Mouse (Mus musculus): ENCODE results near the gene Ywhab.

Gene Ywhab

DNA sequence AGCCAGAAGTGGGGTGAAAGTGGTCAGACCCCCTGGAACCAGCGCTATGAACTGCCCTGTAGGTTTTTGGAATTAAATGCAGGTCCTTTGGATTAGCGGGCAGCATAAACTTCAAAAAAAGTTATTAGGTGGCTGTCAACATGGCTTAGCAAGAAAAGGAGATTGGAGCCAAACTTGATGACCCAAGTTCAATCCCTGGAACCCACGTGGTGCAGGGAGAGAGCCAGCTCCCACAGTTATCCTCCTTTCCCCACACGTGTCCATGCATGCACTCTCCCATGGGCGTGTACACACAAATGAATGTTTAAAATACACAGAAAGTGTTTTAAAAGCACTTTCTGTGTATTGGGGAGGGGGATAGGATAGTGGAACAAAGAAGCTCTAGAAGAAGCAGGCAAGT, 15.7 kb downstream of the Ywhab start:
- peak; percentile 92 for DNase-seq

DNA sequence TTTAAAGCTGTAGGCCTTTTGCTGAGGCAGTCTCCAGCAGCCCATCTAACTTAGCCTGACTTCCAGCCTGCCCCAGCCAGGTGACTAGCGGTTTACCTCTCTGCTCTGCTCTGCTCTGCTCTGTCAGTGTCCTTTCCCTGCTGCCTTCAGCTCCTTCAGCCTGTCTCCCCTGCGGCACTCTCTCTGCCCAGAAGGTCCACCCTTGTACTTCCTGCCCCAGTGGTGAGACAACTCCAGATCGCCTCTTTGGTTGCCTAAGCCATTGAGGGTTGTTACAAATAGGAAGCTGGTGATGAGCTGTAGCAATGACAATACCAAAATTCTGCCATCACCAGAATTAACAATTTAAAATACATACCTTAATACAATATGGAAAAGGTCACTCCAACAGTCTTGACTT, 16.2 kb downstream of the Ywhab start:
- DNase-seq = peak; percentile 84

DNA sequence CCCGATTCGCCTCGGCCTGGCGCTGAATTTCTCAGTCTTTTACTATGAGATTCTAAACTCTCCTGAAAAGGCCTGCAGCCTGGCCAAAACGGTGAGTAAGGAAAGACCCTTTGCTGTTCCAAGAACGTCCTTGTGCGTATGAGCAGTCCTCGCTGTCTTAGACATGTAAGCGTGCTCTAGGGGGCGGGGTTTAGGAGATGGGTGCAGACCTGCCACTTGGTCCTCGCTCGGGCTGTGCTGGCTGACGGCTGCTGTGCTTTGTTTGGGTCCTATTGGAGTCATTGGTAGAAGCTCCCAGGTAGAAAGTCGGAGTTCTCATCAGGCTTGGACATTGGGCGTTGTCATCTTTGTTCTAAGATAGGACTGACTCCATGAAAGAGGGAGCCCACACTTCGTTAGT, 20.5 kb downstream of the Ywhab start:
- DNase-seq = peak; percentile 80

DNA sequence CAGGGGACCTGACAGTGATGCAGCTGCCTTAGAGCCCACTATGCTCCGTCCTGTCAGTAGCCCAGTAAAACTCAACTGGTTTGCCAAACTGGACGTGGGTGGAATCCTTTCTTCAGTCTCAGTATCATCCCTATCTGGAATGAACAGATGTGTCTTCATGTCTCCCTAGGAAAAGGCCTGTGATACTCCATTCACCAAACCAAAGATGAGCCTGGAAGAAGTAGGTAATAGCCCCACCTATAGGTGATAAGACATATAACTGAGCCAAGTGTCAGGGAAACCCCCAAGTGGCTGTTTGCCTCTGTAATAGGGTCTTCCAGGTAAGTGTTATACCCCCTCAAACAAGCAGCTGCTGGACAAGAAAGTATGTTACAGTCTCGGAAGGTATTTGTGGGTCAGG, 24.1 kb downstream of the Ywhab start:
- DNase-seq = no peak

DNA sequence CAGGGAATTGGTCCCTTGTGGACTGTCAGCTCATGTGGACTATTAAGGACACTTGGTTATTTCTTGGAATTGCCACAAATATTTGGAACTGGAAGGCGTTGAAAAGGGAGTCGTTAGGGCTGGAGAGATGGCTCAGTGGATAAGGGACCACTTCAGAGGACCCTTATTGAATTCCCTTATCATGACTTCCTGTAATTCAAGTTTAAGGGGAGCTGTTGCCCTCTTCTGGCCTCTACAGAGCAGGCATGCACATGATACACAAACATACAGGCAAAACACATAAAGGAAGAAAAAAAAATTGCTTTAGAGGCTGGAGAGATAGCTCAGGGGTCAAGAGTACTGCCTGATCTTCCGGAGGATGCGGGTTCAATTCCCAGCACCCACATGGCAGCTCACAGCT, 25.2 kb downstream of the Ywhab start:
- no peak for DNase-seq

DNA sequence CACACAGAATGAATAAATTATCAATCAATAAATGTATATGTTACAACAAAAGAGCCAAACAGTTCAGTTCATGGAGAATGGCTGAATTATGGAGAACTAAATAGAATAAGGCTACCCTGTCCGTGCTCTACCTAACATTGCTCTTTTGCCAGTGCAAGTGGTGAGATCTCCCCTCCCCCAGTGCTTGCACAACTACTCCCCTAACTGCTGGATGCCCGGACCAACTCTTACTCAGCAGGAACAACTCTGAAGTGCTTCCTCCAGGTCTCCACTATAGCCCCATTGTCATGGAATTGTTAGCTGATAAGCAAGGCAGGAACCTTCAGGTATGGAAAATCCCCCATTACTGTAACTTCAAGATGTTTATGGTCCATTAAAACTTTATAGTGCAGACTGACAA, 27.3 kb downstream of the Ywhab start:
- no peak for DNase-seq

DNA sequence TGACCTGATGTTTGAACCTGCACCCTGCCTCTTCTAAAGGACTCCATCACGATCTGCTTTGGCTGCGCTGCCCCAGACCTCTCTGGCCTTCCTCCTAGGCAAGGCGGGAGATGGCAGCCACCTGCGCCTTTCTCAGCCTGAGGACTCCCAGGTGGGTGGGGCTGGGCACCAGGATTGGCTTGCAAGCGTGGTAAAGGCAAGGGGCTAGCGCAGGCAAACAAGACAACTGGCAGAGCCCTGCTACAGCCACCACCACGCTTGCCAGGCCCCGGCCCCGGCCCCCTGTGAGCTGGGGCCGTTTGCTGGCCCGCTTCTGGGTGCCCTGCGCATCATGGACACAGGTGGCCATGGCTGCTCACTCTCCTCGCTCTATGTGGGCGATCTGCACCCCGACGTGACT, 30.4 kb downstream of the Ywhab start, which contains the start of gene Pabpc1l:
Pabpc1l (plus strand) TSS at position 301 of the 400 bp plus-strand sequence.
- DNase-seq = no peak

DNA sequence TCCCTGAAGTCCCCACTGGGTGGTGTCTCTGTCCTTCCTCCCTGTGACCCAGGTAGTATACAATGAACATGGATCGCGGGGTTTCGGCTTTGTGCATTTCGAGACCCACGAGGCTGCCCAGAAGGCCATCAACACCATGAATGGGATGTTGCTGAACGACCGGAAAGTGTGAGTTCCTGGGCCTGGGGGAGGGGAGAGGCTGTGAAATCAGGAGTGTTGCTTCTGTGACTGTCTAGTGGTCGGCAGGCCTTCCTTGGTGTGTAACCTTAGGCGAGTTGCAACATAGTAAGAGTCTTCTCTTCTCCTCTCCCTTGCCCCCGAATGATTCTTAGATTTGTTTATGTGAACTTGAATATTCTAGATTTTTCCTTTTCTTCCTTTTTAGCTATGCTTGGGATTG, 36.4 kb downstream of the Ywhab start:
- no peak for DNase-seq

DNA sequence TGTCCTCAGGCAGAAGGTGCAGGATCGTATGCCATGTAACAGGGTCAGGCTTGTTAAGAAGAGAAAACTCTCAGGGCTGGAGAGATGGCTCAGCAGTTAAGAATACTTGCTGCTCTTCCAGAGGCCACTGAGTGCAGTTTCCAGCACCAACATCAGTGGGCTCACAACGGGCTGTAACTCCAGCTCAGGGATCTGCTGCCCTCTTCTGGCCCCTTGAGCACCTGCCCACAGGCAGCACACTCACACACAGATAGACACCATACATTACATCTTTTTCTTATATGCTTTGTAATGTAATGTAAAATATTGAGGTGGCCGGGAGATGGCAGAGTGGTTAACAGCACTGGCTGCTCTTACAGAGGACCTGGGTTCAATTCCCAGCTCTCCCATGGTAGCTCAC, 38.2 kb downstream of the Ywhab start:
- no peak for DNase-seq

DNA sequence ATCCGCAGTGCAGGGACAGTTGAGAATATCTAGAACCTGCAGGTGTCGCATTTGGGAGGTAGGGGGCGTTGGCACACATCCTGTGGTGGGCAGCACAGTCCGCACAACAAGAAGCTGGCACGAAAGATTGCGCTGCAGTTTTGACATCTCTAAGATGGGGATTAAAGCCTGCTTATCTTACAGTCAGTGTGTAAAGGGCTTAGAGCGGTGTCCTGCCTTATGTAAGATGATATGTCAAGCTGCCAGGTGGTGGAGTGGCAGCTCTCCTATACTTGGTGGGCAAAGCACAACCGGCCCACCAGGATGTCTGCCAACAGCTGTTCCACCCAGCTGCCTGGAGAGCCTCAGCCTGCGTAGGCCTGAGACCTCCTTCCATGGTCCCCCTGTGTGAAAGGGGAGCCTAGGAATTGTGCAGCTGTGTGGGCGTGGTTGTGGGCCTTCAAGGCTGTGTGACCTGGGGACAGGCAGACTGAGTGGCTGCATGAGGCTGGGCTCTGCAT, 41.8 kb downstream of the Ywhab start:
- DNase-seq = no peak

DNA sequence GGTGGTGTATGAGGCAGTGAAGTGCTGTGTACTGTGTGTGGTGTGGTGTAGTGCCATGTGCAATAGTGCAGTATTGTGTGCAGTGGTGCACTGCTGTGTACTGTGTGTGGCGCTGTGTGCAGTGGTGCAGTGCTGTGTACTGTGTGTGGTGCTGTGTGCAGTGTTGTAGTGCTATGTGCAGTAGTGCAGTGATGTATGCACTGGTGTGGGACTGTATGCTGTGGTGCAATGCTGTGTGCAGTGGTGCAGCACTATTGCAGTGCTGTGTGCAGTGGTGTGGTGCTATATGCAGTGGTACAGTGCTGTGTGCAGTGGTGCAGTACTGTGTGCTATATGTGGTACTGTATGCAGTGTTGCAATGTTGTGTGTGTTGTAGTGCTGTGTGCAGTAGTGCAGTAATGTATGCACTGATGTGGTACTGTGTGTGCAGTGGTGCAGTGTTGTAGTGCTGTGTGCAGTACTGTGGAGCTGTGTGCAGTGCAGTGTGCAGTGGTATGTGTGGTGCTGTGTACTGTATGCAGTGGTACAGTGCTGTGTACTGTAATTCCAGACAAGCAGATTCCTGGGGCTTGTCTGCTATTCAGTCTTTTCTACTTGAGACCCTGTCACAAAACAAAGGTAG, 43.8 kb downstream of the Ywhab start:
- no peak for DNase-seq

DNA sequence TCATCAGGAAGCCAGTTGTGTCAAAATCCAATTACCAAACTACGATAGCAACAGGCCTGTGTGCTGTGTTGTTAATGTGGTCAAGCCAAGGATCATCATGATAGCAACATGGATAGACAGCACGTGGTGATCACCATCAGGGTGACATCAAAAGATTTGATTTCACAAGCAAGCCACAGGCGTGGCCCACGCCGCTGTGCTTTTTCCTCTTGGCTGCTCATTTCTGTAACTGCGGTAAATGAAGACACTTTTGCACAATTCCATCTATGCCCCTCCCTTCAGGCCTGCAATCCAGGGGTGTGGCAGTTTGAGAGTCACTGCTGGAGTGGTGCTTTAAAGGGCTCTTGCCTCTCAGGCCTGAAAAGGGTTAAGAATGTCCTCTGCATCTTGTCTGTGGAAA, 46.2 kb downstream of the Ywhab start:
- no peak for DNase-seq

DNA sequence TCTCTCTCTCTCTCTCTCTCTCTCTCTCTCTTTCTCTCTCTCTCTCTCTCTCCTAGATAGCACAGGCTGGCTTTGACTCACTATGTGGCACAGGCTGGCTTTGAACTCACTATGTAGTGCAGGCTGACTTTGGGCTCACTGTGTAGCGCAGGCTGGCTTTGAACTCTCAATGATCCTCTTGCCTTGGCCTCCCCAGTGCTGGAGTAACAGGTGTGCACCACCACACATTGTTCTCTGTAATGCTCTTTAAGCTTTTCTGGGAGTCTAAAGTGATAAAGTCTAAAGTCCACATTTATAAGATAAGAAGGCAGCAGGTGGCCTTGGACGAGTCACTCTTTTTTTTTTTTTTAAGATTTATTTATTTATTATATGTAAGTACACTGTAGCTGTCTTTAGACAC, 46.8 kb downstream of the Ywhab start:
- no peak for DNase-seq

DNA sequence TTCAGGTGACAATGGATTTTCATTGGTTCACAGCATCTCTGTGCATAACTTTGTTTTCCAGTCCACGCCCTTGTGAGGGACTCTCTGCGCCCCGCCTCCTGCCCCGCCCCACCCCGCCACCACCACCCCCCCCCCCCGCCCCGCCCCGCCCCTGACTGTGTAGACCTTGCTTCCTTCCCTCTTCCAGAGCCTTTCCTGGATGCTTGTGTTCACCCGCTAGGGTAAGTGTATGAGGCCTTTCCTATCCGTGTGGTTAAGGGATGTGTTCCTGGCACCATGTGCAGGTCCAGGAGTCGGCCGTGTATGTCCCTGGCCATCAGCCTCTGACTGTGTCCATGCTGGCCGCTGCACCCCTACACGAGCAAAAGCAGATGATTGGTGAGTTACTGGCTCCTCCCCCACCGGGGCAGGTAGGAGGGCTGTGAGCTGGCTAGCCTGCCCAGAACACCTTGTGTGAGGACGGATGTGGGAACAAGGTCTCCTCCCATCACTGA, 52.5 kb downstream of the Ywhab start:
- DNase-seq = peak; percentile 94

DNA sequence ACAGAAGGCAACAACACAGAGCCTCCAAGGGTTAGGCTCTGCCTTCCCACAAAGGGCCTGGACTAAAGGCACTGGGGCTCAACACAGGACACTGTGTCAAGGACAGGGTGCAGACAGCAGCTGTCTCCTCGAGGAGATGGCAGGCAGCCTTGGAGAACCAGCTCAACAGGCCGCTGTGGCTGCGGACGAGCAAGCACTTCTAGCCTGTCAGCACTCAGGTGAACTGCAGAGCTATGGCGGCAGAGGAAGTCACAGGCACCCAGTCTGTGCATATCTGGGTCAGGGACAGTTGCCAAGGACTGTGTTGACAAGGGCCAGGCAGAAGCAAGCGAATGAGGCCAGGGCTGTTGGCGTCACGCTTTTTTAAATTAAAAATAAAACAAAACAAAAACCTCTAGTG, 59.0 kb downstream of the Ywhab start:
- peak; percentile 97 for DNase-seq

DNA sequence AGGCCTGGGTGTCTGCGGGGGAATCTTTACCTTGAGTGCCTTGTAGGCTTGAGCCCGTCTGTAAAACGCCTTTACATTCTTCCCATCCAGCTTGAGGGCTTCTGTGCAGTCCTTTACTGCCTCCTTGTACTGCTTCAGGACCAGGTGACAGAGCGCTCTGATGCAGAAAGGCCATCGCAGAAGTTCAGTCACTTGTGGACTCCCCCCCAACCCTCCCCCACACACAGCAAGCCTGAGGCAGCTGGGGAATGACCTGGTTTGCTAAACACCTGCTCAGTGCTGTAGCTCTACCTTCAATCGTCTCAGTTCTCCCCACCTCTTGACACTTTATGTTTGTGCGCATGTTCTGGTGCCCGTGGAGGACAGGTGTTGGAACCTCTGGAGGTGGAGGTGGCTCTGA, 59.9 kb downstream of the Ywhab start:
- no peak for DNase-seq

DNA sequence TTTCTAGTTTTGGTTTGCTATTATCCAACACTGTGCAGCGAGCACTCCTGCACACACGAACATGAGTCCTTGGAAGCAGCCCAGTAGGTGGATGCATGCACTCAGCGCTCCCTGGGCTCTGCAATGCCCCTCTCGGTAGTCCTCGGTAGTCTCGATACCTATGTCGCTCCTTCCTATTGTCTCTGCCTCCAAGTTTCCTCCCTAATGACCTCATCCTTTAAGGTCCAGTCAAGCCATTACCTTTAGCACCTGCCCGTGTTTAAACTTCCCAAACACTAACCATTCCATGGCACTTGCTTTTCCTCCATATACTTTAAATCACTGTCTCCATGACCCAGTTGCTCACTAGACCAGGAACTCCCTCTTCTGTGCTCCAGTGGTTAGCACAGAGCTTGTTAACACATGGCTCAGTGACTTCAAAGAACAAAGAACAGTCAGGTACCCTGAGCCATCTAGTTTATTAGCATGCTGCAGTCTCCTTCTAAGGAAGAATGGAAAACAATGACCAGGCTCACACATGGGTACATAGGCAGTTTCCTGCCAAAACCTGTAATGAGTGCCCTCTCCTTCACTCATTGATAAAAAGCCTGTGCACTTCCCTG, 65.0 kb downstream of the Ywhab start:
- no peak for DNase-seq

All from heart, adult 11 months (tissue).